Mouse (Mus musculus) midbrain, embryonic 11.5 days (tissue): ENCODE measurements at regions not wholly inside any gene's neighbourhood (a gene's known extent, or its start where the extent isn't known, plus 50 kb on each side); places are given as distances from the start of the nearest gene placed in this dataset.

ENCODE experiments used
- ATAC-seq: fragments of 200-750 bp; cut with Nextera tagmentation; 2 replicates; pipeline ENCODE4 v1.8.0; 2017; ENCODE audit warnings: moderate TSS enrichment, moderate library complexity; ENCODE audit not compliant: low FRiP score
- DNase-seq: peaks from one replicate; pipeline ENCODE4 v3.0.0; 2015; ENCODE audit warnings: low spot score; ENCODE audit errors: missing footprints
- H3K27ac ChIP-seq: fragments of 300-500 bp; sonication (generic); 2 replicates; pipeline ENCODE4 v1.5.1; 2014; ENCODE audit warnings: low read depth, low read length
- H3K27me3 ChIP-seq: fragments of 300-500 bp; sonication (generic); 2 replicates; pipeline ENCODE4 v1.6.1; 2014; ENCODE audit warnings: mild to moderate bottlenecking, low read length, moderate library complexity, mixed read lengths; ENCODE audit not compliant: control insufficient read depth, insufficient read depth
- H3K36me3 ChIP-seq: fragments of 300-500 bp; sonication (generic); 2 replicates; pipeline ENCODE4 v1.6.1; 2014; ENCODE audit warnings: mild to moderate bottlenecking, low read length, moderate library complexity, mixed read lengths; ENCODE audit not compliant: control insufficient read depth, insufficient read depth
- H3K4me1 ChIP-seq: fragments of 300-500 bp; sonication (generic); 2 replicates; pipeline ENCODE4 v1.6.1; 2014; ENCODE audit warnings: low read length; ENCODE audit not compliant: control insufficient read depth, insufficient read depth
- H3K4me2 ChIP-seq: fragments of 300-500 bp; sonication (generic); 2 replicates; pipeline ENCODE4 v1.6.1; 2014; ENCODE audit warnings: mild to moderate bottlenecking, moderate library complexity
- H3K4me3 ChIP-seq: fragments of 300-500 bp; sonication (generic); 2 replicates; pipeline ENCODE4 v1.5.1; 2014; ENCODE audit warnings: low read depth, low read length
- H3K9ac ChIP-seq: fragments of 300-500 bp; sonication (generic); 2 replicates; pipeline ENCODE4 v1.6.1; 2014; ENCODE audit warnings: low read length
- H3K9me3 ChIP-seq: fragments of 300-500 bp; sonication (generic); 2 replicates; pipeline ENCODE4 v1.6.1; 2016; ENCODE audit warnings: low read length; ENCODE audit not compliant: control insufficient read depth
- WGBS: fragments of 180-500 bp; shearing (Covaris S2); extraction: QIAGEN DNeasy Blood & Tissue Kit; methylation state at CpG from one replicate; pipeline ENCODE4 v1.1.7; 2014; 5-methylcytosine and 5-hydroxymethylcytosine counted together

GRCm38 (mm10) chr3:119524510-119525123 is 259.6 kb downstream of the Ptbp2 start:
- Histone ChIP-seq H3K4me1 (no peaks in the 10 kb centered on the region), H3K9me3 (no peaks in the 10 kb centered on the region), H3K4me2 (no peak overlapping the region), H3K27ac (no peak overlapping the region), H3K36me3 (no peaks in the 10 kb centered on the region), H3K4me3 (no peak overlapping the region), H3K27me3 (no peaks in the 10 kb centered on the region), H3K9ac (no peak overlapping the region)
- ATAC-seq = no peak
- 89% methylated on average over 10 of the region's 10 CpGs for WGBS
- no peak for DNase-seq

GRCm38 (mm10) chr3:119512596-119512995 is 271.7 kb downstream of the Ptbp2 start:
- H3K36me3 ChIP-seq = no peaks in the 10 kb centered on the region
- H3K9ac ChIP-seq = no peak overlapping the region
- H3K27me3 ChIP-seq = no peaks in the 10 kb centered on the region
- WGBS = 86% methylated on average over 2 of the region's 2 CpGs
- H3K27ac ChIP-seq = no peak overlapping the region
- no peaks in the 10 kb centered on the region for H3K4me1 ChIP-seq
- no peak for ATAC-seq
- no peak for DNase-seq
- H3K4me3 ChIP-seq = no peak overlapping the region
- H3K4me2 ChIP-seq = no peak overlapping the region
- no peaks in the 10 kb centered on the region for H3K9me3 ChIP-seq

DNA sequence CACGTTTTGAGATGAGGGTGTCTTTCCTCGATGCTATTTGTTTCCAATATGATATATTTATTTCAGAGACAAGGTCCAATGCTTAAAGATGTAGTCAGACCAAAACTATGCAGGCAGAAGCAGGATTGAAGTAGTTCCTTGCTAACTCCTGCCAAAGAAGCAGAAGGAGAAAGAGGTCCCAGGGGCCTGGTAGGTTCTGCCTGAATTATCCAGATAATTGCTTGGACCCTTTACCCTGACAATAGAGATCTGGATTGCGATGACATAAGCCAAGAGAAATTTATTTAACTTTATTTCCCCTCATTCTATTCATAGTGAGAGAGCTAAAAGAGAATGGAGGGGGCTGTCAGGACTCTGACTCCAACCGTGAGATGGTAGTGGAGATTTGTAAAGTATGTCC is 275.1 kb downstream of the Ptbp2 start:
- H3K27me3 ChIP-seq = no peaks in the 10 kb centered on the region
- ATAC-seq = no peak
- no peak overlapping the region for H3K4me2 ChIP-seq
- H3K4me1 ChIP-seq = no peaks in the 10 kb centered on the region
- no peaks in the 10 kb centered on the region for H3K36me3 ChIP-seq
- no peak for DNase-seq
- no peak overlapping the region for H3K27ac ChIP-seq
- no peak overlapping the region for H3K9ac ChIP-seq
- 71% methylated on average over 4 of the region's 4 CpGs for WGBS
- H3K4me3 ChIP-seq = no peak overlapping the region
- H3K9me3 ChIP-seq = no peaks in the 10 kb centered on the region

DNA sequence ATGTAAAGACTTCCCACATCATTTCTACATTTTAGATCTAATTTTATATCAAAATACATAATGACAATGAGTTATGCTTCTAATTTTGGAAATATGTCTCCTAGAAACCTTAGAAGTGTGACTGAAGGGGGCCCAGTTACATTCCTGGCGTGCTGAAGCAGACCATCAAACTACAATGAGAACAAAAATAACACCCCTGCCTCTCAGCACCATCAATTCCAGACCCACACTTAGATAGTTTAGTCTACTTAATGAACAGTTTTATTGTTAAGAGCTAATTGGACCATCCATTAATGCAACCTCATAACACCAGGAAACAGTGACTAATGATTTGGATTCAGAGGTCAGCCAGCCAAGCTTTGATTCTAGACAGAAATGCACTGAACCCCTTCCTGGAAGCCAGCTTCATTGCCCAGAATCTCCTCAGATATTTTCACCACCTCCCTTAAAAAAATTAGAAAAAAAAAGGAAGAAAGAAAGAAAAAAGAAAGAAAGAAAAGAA is 280.7 kb downstream of the Ptbp2 start:
- no peak overlapping the region for H3K4me2 ChIP-seq
- ATAC-seq (no peak), DNase-seq (no peak)
- H3K9ac ChIP-seq = no peak overlapping the region
- no peak overlapping the region for H3K27ac ChIP-seq
- H3K27me3 ChIP-seq = no peaks in the 10 kb centered on the region
- H3K4me1 ChIP-seq = no peaks in the 10 kb centered on the region
- 71% methylated on average over 1 of the region's 1 CpGs for WGBS
- H3K9me3 ChIP-seq = no peaks in the 10 kb centered on the region
- no peaks in the 10 kb centered on the region for H3K36me3 ChIP-seq
- H3K4me3 ChIP-seq = no peak overlapping the region

DNA sequence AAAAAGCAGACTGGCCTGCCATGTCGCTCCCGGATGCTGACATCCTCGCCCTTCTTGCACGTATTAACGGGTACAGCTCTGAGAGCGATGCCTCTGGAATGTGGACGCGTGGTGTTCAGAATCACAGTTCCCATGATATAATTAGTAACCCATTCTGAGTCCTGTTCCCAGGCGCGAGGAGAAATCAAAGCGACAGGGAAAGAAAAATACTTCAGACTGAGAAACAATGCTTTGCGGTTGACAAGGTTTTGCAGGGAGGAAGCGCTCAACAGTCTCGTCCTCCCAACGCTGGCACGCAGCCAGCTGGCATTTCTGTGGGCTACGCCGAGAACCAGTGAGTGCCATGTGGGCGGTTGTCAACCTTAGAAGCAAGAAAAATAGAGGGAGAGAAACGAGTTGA is 285.6 kb downstream of the Ptbp2 start:
- Histone ChIP-seq H3K4me2 (no peak overlapping the region), H3K36me3 (no peaks in the 10 kb centered on the region), H3K4me3 (no peak overlapping the region), H3K27ac (no peak overlapping the region), H3K4me1 (no peaks in the 10 kb centered on the region), H3K9me3 (no peaks in the 10 kb centered on the region), H3K9ac (no peak overlapping the region), H3K27me3 (no peaks in the 10 kb centered on the region)
- 86% methylated on average over 20 of the region's 20 CpGs for WGBS
- ATAC-seq (no peak), DNase-seq (no peak)

- whole genome bisulfite sequencing = 64% methylated on average over 7 of the region's 7 CpGs
- no peak for ATAC-seq
- no peak overlapping the region for H3K9ac ChIP-seq
Observed at GRCm38 (mm10) chr3:119497880-119498279, 286.4 kb downstream of the Ptbp2 start.

GRCm38 (mm10) chr3:119494580-119494979 is 289.7 kb downstream of the Ptbp2 start:
- no peak overlapping the region for H3K27ac ChIP-seq
- no peak overlapping the region for H3K9ac ChIP-seq
- no peak for DNase-seq
- no peak overlapping the region for H3K4me2 ChIP-seq
- no peaks in the 10 kb centered on the region for H3K4me1 ChIP-seq
- H3K9me3 ChIP-seq = no peaks in the 10 kb centered on the region
- no peak overlapping the region for H3K4me3 ChIP-seq
- WGBS = 89% methylated on average over 5 of the region's 5 CpGs
- no peaks in the 10 kb centered on the region for H3K27me3 ChIP-seq
- no peak for ATAC-seq
- no peaks in the 10 kb centered on the region for H3K36me3 ChIP-seq

More at GRCm38 (mm10) chr3:119497880-119498279, 286.4 kb downstream of the Ptbp2 start:
- Histone ChIP-seq H3K27ac (no peak overlapping the region), H3K9me3 (no peaks in the 10 kb centered on the region), H3K4me3 (no peak overlapping the region), H3K36me3 (no peaks in the 10 kb centered on the region), H3K4me1 (no peaks in the 10 kb centered on the region), H3K4me2 (no peak overlapping the region), H3K27me3 (no peaks in the 10 kb centered on the region)
- DNase-seq = no peak

DNA sequence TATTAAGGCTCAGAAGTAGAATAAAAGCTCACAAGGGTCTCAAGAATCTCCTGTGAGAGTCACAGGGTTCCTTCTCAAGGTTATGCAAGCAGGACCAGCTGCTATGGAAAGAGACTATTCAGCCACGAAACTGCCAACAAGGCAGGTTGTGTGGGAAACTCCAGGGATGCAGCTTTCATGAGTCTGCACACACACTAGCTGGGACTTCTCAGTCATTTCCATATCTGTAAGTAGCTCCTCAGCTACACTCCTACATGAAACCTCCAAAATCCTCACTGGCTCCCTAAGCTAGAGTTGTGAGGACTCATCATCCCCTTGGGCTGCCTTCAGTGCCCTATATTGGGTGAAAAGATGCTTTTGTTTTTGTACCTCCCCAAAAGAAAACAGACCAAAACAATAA is 291.6 kb downstream of the Ptbp2 start:
- no peak for ATAC-seq

GRCm38 (mm10) chr3:119489336-119489735 is 294.9 kb downstream of the Ptbp2 start:
- no peak overlapping the region for H3K4me2 ChIP-seq
- no peak overlapping the region for H3K4me3 ChIP-seq
- H3K27me3 ChIP-seq = no peaks in the 10 kb centered on the region
- H3K9ac ChIP-seq = no peak overlapping the region
- H3K9me3 ChIP-seq = no peaks in the 10 kb centered on the region
- no peak for DNase-seq
- no peaks in the 10 kb centered on the region for H3K36me3 ChIP-seq
- ATAC-seq = no peak
- H3K27ac ChIP-seq = no peak overlapping the region
- H3K4me1 ChIP-seq = peaks cover 5% of the 10 kb centered on the region; the same call in 1 of the 2 replicates

More for the DNA sequence above, 291.6 kb downstream of the Ptbp2 start:
- H3K36me3 ChIP-seq = no peaks in the 10 kb centered on the region
- WGBS = 74% methylated on average over 1 of the region's 1 CpGs
- H3K4me2 ChIP-seq = no peak overlapping the region
- H3K9me3 ChIP-seq = no peaks in the 10 kb centered on the region
- no peak for DNase-seq
- H3K27ac ChIP-seq = no peak overlapping the region
- H3K27me3 ChIP-seq = no peaks in the 10 kb centered on the region
- H3K4me3 ChIP-seq = no peak overlapping the region
- no peak overlapping the region for H3K9ac ChIP-seq
- H3K4me1 ChIP-seq = peaks cover 5% of the 10 kb centered on the region; the same call in 1 of the 2 replicates
